Mouse (Mus musculus): Measurements from ENCODE around the gene Smurf1. TPM values are rescaled to one million over a fixed set of nuclear protein-coding genes. Genes with fewer than 3 reads are reported as not detected.
A peak's percentile ranks its signal among the peaks of the same experiment; 100 is the strongest.

Gene Smurf1
- polyA plus RNA-seq (2015; fragmentation: Nextera tagmentation; extraction: Ambion mirVana) = 12.1 and 12.4 TPM in 2 replicates

DNA sequence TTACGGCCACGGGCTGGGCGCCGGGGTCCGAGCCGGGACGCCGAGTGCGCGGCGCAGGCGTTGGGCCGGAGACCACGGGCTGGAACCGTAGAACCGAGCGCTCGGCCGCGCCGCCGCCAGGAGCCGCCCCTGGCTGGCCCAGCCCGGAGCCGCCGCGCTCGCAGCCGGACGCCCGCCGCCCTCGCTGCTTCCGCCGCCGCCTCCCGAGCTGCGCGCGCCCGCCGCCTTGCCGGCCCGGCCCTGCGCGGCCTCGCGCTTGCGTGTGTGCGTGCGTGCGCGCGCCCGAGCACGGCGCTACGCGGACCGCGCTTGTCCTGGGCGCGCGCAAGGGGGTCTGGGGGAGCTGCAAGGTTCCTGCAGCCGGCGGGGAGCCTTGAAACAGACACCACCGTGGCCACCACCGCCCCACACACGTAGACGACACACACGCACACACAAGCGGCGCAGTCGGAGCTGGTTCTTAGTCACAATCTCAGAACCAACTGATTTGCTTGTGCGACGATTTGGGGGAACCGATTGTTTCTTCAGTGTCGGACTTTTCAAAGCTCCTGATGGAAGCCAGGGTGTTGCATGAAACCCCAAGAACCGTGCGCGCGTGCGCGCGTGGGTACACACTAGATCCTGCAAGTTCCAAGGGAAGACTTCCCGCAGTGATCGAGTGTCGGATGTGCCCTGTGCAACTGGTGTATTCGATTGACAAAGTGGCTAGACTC, at the start of gene Smurf1:
Gene Smurf1 (minus strand): TSS at position 209 of the 713 bp plus-strand sequence.
- peaks cover 45% of the 10 kb centered on the region for H3K4me1 ChIP-seq
- peak within 1 kb of the TSS; percentile 93 for H3K27ac ChIP-seq (replicated peaks)
- H3K27me3 ChIP-seq (replicated peaks) = peaks cover 10% of the 10 kb centered on the region
- H3K9ac ChIP-seq = peak within 1 kb of the TSS; percentile 98
- H3K4me2 ChIP-seq = peak within 1 kb of the TSS; percentile 71
- peak within 1 kb of the TSS; percentile 94 for H3K4me3 ChIP-seq
- under 1% methylated on average over 73 of the region's 89 CpGs for WGBS
- H3K36me3 ChIP-seq = no peaks in the 10 kb centered on the region
- ATAC-seq (ENCODE audit: extremely low read depth, insufficient number of reproducible peaks, low FRiP score, low TSS enrichment) = peak; percentile 44
- no peaks in the 10 kb centered on the region for H3K9me3 ChIP-seq

DNA sequence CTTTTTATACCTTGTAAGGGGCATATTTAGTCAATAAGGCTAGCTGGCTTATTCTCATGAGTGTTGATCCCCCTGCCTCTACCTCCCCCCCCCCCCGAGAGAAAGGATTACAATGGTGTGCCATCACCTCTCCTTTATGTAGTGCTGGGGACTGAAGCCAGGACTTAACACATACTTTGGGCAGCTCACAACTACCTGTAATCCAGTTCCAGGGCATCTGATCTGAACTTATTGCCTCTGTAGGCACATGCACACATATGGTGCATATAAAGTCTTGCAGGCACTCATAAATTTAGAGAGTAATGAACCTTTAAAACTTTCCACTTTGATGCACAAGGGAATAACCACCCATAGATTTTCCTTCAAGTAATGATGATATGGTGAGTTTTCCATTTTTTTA, 48.6 kb upstream of the Smurf1 start:
- Histone ChIP-seq H3K4me2 (no peak overlapping the region), H3K4me1 (peaks cover 6% of the 10 kb centered on the region), H3K4me3 (no peak overlapping the region), H3K36me3 (no peaks in the 10 kb centered on the region), H3K9me3 (no peaks in the 10 kb centered on the region), H3K9ac (no peak overlapping the region), H3K27ac (replicated peaks) (no peak overlapping the region), H3K27me3 (replicated peaks) (no peaks in the 10 kb centered on the region)
- no peak for ATAC-seq (ENCODE audit: extremely low read depth, insufficient number of reproducible peaks, low FRiP score, low TSS enrichment)
- 71% methylated on average over 1 of the region's 1 CpGs for WGBS

DNA sequence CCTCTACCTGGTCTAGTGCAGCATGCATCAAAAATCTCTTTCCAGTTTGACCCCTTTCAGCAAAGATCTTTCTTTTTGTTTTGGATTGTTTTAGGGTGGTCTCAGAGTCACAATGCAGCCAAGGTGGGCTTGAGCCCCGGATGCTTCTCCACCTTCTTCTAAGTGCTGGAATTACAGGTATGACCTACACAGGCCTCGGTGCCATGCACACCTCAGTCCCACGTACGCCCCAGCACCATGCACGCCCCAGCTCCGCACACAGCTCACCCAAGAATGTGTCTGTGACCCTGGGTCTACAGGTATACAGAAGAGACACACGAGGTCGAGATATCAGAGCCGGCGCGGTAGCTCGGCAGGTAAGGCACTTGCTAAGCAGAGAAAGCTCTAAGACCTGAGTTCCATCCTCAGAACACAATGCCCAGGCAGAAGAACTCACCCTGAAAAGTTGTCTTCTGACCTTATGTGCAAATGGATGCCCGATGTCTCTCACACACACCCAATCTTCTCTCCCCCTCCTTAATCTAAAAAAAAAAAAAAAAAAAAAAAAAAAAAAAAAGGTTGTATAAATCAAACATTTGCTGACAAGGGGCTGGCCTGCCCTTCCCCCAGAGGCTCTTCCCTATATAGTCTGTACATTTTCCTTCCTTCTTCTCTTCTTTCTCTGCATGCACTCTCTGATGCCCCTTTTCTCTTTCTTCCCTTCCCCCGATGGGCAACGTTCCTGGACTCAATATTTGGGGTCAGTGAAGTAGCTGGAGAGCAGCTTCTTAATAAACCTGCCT, 43.4 kb upstream of the Smurf1 start:
- WGBS = 87% methylated on average over 15 of the region's 15 CpGs
- no peak overlapping the region for H3K27ac ChIP-seq (replicated peaks)
- no peak overlapping the region for H3K9ac ChIP-seq
- no peaks in the 10 kb centered on the region for H3K9me3 ChIP-seq
- no peak overlapping the region for H3K4me3 ChIP-seq
- H3K36me3 ChIP-seq = no peaks in the 10 kb centered on the region
- no peak overlapping the region for H3K4me2 ChIP-seq
- ATAC-seq (ENCODE audit: extremely low read depth, insufficient number of reproducible peaks, low FRiP score, low TSS enrichment) = no peak
- peaks cover 8% of the 10 kb centered on the region for H3K4me1 ChIP-seq
- no peaks in the 10 kb centered on the region for H3K27me3 ChIP-seq (replicated peaks)

DNA sequence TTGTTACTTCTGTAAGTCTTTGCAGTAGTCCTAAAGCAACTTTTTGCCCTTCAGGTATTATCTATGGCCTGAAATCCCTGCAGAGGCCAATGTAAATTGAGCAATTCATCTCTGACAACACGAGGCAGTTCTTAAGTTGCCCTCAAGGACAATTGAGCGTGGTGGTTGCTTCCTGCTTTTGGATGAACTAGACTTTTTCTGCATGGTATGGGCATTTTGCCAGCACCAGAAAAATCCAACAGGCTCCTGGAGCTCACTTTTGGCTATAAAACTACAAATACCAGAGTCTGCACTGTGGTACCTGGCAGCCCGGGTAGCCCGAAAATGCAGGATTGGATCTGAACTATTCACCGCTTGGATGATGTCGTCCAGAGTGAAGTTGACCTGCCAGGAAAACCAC, 39.9 kb upstream of the Smurf1 start:
- Histone ChIP-seq H3K9me3 (no peaks in the 10 kb centered on the region), H3K9ac (no peak overlapping the region), H3K4me2 (no peak overlapping the region), H3K27ac (replicated peaks) (no peak overlapping the region), H3K27me3 (replicated peaks) (no peaks in the 10 kb centered on the region), H3K4me1 (peaks cover 8% of the 10 kb centered on the region), H3K36me3 (no peaks in the 10 kb centered on the region), H3K4me3 (no peak overlapping the region)
- no peak for ATAC-seq (ENCODE audit: extremely low read depth, insufficient number of reproducible peaks, low FRiP score, low TSS enrichment)
- WGBS = 75% methylated on average over 6 of the region's 6 CpGs

DNA sequence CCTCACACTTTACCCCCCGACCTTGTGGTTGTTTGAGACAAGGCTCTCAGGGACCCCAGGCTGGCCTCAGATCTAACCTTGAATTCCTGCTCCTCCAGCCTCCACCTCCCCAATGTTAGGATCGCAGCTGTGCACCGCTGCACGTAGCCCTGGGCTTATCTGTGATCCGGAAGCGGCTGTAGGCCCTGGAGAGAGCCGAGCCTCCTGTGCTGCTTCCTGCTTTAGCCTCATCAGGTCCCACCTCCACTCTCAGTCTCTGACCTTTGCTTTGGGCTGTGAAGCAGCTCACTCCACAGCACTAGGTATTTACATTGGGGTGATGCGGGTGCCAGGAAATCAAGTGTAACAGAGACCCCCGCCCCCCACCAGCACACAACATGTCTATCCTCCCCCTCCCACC, 38.8 kb upstream of the Smurf1 start:
- 37% methylated on average over 9 of the region's 9 CpGs for WGBS
- ATAC-seq (ENCODE audit: extremely low read depth, insufficient number of reproducible peaks, low FRiP score, low TSS enrichment) = no peak

DNA sequence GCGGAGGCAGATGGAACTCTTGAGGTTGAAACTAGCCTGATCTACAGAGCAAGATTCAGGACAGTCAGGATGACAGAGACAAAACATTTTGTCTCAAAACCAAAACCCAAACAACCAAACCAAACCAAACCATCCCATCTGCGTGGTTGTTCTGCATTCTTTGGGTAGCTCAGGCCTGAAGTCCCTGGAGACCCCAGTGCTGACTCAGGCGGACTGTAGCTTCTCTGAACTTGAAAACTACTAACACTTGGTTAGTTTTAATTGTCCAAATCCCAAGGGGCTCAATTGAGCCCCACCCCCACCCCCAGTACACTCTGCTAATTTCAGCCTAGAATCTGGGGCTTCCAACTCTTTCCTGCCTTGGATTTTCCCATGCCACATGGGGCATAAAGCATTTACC, 37.7 kb upstream of the Smurf1 start:
- ATAC-seq (ENCODE audit: extremely low read depth, insufficient number of reproducible peaks, low FRiP score, low TSS enrichment) = no peak
- 74% methylated on average over 3 of the region's 3 CpGs for WGBS

More for the DNA sequence above, 38.8 kb upstream of the Smurf1 start:
- Histone ChIP-seq H3K9ac (no peak overlapping the region), H3K4me3 (no peak overlapping the region), H3K27me3 (replicated peaks) (no peaks in the 10 kb centered on the region), H3K36me3 (no peaks in the 10 kb centered on the region), H3K4me1 (peaks cover 8% of the 10 kb centered on the region), H3K9me3 (no peaks in the 10 kb centered on the region), H3K27ac (replicated peaks) (no peak overlapping the region), H3K4me2 (no peak overlapping the region)

DNA sequence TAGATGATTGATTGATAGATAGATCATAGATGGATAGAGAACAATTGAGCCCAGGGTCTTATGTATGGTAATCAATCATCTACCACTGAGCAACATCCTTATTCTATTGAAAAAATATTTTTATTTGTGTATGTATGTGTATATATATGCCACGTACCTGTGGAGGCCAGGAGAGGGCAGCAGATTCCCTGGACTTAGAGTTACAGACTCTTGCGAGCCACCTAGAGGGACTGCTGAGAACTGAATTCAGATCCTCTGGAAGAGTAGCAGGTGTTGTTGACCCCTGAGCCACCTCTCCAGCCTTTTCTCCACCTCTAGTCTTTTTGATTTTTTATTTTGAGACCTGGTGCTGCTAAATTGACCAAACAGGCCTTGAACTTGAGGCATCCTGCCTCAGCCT, 32.8 kb upstream of the Smurf1 start:
- no peak overlapping the region for H3K9ac ChIP-seq
- no peak overlapping the region for H3K4me2 ChIP-seq
- no peaks in the 10 kb centered on the region for H3K9me3 ChIP-seq
- H3K27ac ChIP-seq (replicated peaks) = no peak overlapping the region
- no peaks in the 10 kb centered on the region for H3K4me1 ChIP-seq
- no peaks in the 10 kb centered on the region for H3K36me3 ChIP-seq
- H3K27me3 ChIP-seq (replicated peaks) = no peaks in the 10 kb centered on the region
- 34% methylated on average over 2 of the region's 2 CpGs for WGBS
- no peak overlapping the region for H3K4me3 ChIP-seq
- no peak for ATAC-seq (ENCODE audit: extremely low read depth, insufficient number of reproducible peaks, low FRiP score, low TSS enrichment)

More for the DNA sequence above, 37.7 kb upstream of the Smurf1 start:
- H3K27me3 ChIP-seq (replicated peaks) = no peaks in the 10 kb centered on the region
- no peak overlapping the region for H3K4me3 ChIP-seq
- H3K4me2 ChIP-seq = no peak overlapping the region
- H3K4me1 ChIP-seq = peaks cover 8% of the 10 kb centered on the region
- no peak overlapping the region for H3K27ac ChIP-seq (replicated peaks)
- H3K9me3 ChIP-seq = no peaks in the 10 kb centered on the region
- no peak overlapping the region for H3K9ac ChIP-seq
- H3K36me3 ChIP-seq = no peaks in the 10 kb centered on the region

DNA sequence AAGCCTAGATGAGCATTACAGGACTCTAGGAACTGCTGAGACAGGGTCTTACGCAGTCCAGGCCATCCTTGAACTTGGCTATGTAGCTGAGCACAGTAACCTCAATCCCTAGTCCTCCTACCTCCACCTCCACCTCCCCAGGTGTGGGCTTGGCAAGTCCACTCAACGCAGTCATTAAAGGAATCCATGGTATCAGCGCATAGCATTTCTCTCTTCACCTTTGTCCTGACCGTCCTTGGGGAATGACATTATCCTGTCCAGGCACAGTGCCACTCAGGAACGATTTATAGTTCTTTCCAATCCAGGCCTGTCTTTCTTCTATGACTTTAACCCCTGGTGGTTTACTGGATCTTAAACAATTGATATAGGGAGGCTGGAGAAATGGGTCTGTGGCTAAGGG, 24.8 kb upstream of the Smurf1 start:
- no peaks in the 10 kb centered on the region for H3K36me3 ChIP-seq
- no peaks in the 10 kb centered on the region for H3K9me3 ChIP-seq
- H3K4me3 ChIP-seq = no peak overlapping the region
- no peak overlapping the region for H3K4me2 ChIP-seq
- H3K9ac ChIP-seq = no peak overlapping the region
- 62% methylated on average over 5 of the region's 5 CpGs for WGBS
- no peak for ATAC-seq (ENCODE audit: extremely low read depth, insufficient number of reproducible peaks, low FRiP score, low TSS enrichment)
- no peaks in the 10 kb centered on the region; the same call in 1 of the 2 replicates for H3K27me3 ChIP-seq (replicated peaks)
- peaks cover 5% of the 10 kb centered on the region; the same call in 1 of the 2 replicates for H3K4me1 ChIP-seq
- no peak overlapping the region for H3K27ac ChIP-seq (replicated peaks)

DNA sequence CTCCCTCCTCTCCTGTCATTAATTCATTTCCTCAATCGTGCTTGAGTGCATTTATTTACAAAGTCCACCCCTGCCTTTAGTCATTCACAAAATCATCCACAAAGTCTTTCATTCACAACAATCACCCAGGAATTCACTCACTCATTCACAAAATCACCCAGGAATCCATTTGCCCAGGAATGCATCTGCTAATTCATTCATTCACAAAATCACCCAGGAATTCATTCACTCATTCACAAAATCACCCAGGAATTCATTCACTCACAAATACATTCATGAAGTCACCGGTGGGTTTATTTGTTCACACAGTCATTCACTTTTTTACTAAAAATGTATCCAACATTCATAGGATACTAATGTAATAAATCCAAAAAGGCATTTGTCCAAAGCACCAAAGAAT, 24.4 kb upstream of the Smurf1 start:
- no peak for ATAC-seq (ENCODE audit: extremely low read depth, insufficient number of reproducible peaks, low FRiP score, low TSS enrichment)
- no peaks in the 10 kb centered on the region; the same call in 1 of the 2 replicates for H3K27me3 ChIP-seq (replicated peaks)
- no peak overlapping the region for H3K9ac ChIP-seq
- H3K4me2 ChIP-seq = no peak overlapping the region
- H3K4me1 ChIP-seq = peaks cover 5% of the 10 kb centered on the region; the same call in 1 of the 2 replicates
- no peak overlapping the region for H3K27ac ChIP-seq (replicated peaks)
- no peaks in the 10 kb centered on the region for H3K9me3 ChIP-seq
- H3K4me3 ChIP-seq = no peak overlapping the region
- 79% methylated on average over 2 of the region's 2 CpGs for WGBS
- H3K36me3 ChIP-seq = no peaks in the 10 kb centered on the region

DNA sequence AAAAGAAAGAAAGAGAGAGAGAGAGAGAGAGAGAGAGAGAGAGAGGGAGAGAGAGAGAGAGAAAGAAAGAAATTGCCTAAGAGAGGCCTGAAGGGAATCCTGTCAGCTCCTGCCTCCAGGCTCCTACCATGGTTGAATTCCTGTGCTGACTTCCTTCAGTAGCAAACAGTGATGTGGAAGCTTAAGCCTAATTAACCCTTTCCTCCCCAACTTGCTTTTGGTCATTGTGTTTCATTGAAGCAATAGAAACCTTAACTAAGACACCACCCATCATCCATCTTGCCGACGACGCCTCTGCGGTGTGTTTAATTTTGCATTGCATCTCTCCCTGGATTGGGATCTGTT, 23.4 kb upstream of the Smurf1 start:
- Histone ChIP-seq H3K4me2 (no peak overlapping the region), H3K4me1 (peaks cover 5% of the 10 kb centered on the region; the same call in 1 of the 2 replicates), H3K9me3 (0 out of 2 replicates have a peak, but pooled peaks cover 3% of the 10 kb centered on the region), H3K27ac (replicated peaks) (no peak overlapping the region), H3K36me3 (no peaks in the 10 kb centered on the region), H3K9ac (no peak overlapping the region), H3K27me3 (replicated peaks) (no peaks in the 10 kb centered on the region; the same call in 1 of the 2 replicates), H3K4me3 (no peak overlapping the region)
- no peak for ATAC-seq (ENCODE audit: extremely low read depth, insufficient number of reproducible peaks, low FRiP score, low TSS enrichment)
- 75% methylated on average over 4 of the region's 4 CpGs for WGBS

DNA sequence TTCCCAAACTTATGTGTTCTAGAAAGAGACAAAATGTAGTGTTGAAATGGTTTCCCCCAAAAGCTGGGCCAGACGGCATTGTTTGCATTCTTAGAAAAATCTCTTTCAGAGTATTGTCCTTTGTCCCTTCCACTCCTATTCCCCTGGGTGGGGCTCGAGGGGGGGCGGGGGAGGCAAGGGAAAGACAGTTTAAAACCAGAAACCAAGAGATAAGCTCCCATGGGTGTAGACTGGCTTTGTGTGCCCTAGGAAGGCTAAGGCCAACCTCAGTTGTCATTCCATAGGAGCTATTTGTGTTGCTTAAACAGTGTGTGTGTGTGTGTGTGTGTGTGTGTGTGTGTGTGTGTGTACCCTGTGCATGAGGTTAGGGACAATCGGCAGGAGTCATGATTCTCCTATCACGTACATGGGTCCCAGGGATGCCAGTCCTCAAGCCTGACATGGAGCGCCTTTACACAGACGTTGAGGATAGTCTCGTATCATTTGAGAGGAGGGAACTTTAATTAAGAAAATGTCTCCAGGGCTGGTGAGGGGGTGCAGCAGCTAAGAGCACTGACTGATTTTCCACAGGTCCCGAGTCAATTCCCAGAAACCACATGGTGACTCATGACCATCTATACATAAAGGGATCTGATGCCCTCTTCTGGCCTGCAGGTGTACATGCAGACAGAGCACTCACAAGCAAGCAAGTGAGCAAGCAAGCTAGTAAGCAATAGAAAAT, 22.9 kb upstream of the Smurf1 start:
- H3K9me3 ChIP-seq = 0 out of 2 replicates have a peak, but pooled peaks cover 3% of the 10 kb centered on the region
- no peak for ATAC-seq (ENCODE audit: extremely low read depth, insufficient number of reproducible peaks, low FRiP score, low TSS enrichment)
- no peaks in the 10 kb centered on the region for H3K36me3 ChIP-seq
- H3K4me1 ChIP-seq = peaks cover 5% of the 10 kb centered on the region; the same call in 1 of the 2 replicates
- no peak overlapping the region for H3K9ac ChIP-seq
- H3K4me2 ChIP-seq = no peak overlapping the region
- WGBS = 44% methylated on average over 9 of the region's 9 CpGs
- no peak overlapping the region for H3K27ac ChIP-seq (replicated peaks)
- no peaks in the 10 kb centered on the region; the same call in 1 of the 2 replicates for H3K27me3 ChIP-seq (replicated peaks)
- H3K4me3 ChIP-seq = no peak overlapping the region

All from heart, embryonic 13.5 days (tissue).